Mouse (Mus musculus): ENCODE data around the gene Smg1.

GRCm38 (mm10) chr7:118250482-118251160 lies 7.2 kb upstream of the Smg1 start:
- no peak for TF ChIP-seq CTCF (IDR thresholded peaks at IDR 0.05; ENCODE audit: borderline replicate concordance, insufficient read depth, low read length)
- TF ChIP-seq POLR2A (IDR thresholded peaks at IDR 0.05; ENCODE audit: low read depth, low read length): no peak
